Mouse (Mus musculus) forebrain, postnatal 0 days (tissue): ENCODE measurements around the gene Fam57b. TPM values are rescaled to one million over a fixed set of nuclear protein-coding genes. Genes with fewer than 3 reads are reported as not detected.
A peak's percentile ranks its signal among the peaks of the same experiment; 100 is the strongest.
"Not testable (repeated sequence)": the region's sequence is repeated elsewhere in the genome, so short reads cannot be mapped to it uniquely, and the experiment has no call there.

Source experiments
- ATAC-seq: fragments of 200-750 bp; cut with Nextera tagmentation; 2 replicates; pipeline ENCODE4 v1.8.0; 2017; ENCODE audit warnings: mild to moderate bottlenecking, moderate library complexity
- DNase-seq: peaks from one replicate; pipeline ENCODE4 v3.0.0-alpha.2; 2015
- H3K27ac ChIP-seq: fragments of 300-500 bp; sonication (generic); 2 replicates; pipeline ENCODE4 v1.5.1; 2014; ENCODE audit warnings: low read depth, mild to moderate bottlenecking, antibody characterized with exemption, low read length, moderate library complexity, mixed read lengths
- H3K27me3 ChIP-seq: fragments of 300-500 bp; sonication (generic); 2 replicates; pipeline ENCODE4 v1.6.1; 2014; ENCODE audit warnings: mild to moderate bottlenecking, low read length, mixed read lengths; ENCODE audit not compliant: insufficient read depth
- H3K36me3 ChIP-seq: fragments of 300-500 bp; sonication (generic); 2 replicates; pipeline ENCODE4 v1.6.1; 2014; ENCODE audit warnings: mild to moderate bottlenecking, moderate library complexity; ENCODE audit not compliant: insufficient read depth
- H3K4me1 ChIP-seq: fragments of 300-500 bp; sonication (generic); 2 replicates; pipeline ENCODE4 v1.6.1; 2014; ENCODE audit warnings: antibody characterized with exemption; ENCODE audit not compliant: insufficient read depth
- H3K4me2 ChIP-seq: fragments of 300-500 bp; sonication (generic); 2 replicates; pipeline ENCODE4 v1.6.1; 2014; ENCODE audit warnings: low read depth, mild to moderate bottlenecking, moderate library complexity
- H3K4me3 ChIP-seq: fragments of 300-500 bp; sonication (generic); 2 replicates; pipeline ENCODE4 v1.5.1; 2014; ENCODE audit warnings: low read depth, low read length, mixed read lengths
- H3K9ac ChIP-seq: fragments of 300-500 bp; sonication (generic); 2 replicates; pipeline ENCODE4 v1.6.1; 2014; ENCODE audit warnings: mild to moderate bottlenecking
- H3K9me3 ChIP-seq: fragments of 300-500 bp; sonication (generic); 2 replicates; pipeline ENCODE4 v1.6.1; 2016; ENCODE audit warnings: low read length
- CTCF ChIP-seq: sonication (generic); IDR thresholded peaks from 2 replicates; pipeline ENCODE4 v1.5.1; 2016; ENCODE audit warnings: antibody characterized with exemption, control low read depth, low read depth
- WGBS: fragments of 180-500 bp; shearing (Covaris S2); extraction: QIAGEN DNeasy Blood & Tissue Kit; methylation state at CpG from one replicate; pipeline ENCODE4 v1.1.7; 2014; 5-methylcytosine and 5-hydroxymethylcytosine counted together
- polyA plus RNA-seq: library from polyadenylated mRNA; unstranded; fragments of >200 nt; fragmentation: Nextera tagmentation; extraction: Ambion mirVana; gene quantifications from 2 replicates; pipeline ENCODE4 v1.2.1, GENCODE M21; 2015
- total RNA-seq: library from RNA; depleted of rRNA; stranded (reverse); fragments of >200 nt; gene quantifications from 2 replicates; pipeline ENCODE4 v1.2.3, GENCODE M21; 2014

The Fam57b gene
- total and polyA plus RNA-seq, 2 experiments from 2014 or later: 34.4 to 42.6 TPM

DNA sequence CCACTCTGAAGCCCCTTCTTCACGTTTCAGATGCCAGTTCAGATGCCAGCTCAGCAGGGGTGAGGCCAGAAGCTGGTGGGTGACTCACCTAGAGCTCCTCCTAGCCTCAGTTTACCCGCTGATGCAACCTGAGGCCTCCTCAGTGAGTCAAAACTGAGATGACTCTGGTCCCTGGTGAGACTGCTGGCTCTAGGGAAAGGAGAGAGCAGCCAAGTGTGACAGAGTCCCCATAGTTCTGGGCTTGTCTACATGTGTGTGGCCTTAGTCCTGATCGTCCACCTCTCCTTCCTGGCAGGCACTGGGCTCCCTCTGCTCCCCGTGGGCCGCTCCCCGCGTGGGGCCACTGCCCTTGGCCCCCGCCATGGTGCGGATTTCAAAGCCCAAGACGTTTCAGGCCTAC, 20.0 kb upstream of the Fam57b start:
- Histone ChIP-seq H3K4me3 (peak overlapping the region; percentile 63), H3K9me3 (no peaks in the 10 kb centered on the region), H3K27me3 (no peaks in the 10 kb centered on the region), H3K27ac (peak overlapping the region; percentile 87), H3K36me3 (peaks cover 12% of the 10 kb centered on the region), H3K4me2 (peak overlapping the region; percentile 93), H3K4me1 (peaks cover 20% of the 10 kb centered on the region), H3K9ac (peak overlapping the region; percentile 96)
- ATAC-seq (no peak), DNase-seq (peak; percentile 33)
- no peak for TF ChIP-seq CTCF
- WGBS: 46% methylated on average over 10 of the region's 10 CpGs

DNA sequence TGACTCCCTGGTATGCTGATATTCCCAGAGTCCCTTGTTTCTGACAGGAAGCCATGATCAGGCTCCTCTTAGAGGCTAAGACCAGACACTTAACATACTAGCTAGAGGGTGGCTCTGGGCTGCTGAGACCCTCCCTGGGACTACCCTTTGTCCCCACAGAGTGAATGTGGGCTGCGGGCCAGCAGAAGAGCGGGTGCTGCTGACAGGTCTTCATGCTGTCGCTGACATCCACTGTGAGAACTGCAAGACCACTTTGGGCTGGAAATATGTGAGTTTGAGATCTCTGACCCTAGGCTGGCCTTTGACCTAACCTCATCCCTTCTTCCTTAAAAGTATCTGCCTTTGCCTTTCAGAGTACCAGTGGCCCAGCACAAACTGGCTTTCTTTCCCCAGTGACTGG, 19.3 kb upstream of the Fam57b start:
- no peak overlapping the region for H3K27ac ChIP-seq
- H3K27me3 ChIP-seq: no peaks in the 10 kb centered on the region
- no peak overlapping the region for H3K4me3 ChIP-seq
- ATAC-seq (no peak), DNase-seq (no peak)
- H3K36me3 ChIP-seq: peaks cover 10% of the 10 kb centered on the region; the same call in 1 of the 2 replicates
- TF ChIP-seq CTCF: no peak
- peak overlapping the region; percentile 93 for H3K4me2 ChIP-seq
- peak overlapping the region; percentile 96; the same call in 1 of the 2 replicates for H3K9ac ChIP-seq
- H3K4me1 ChIP-seq: peaks cover 20% of the 10 kb centered on the region
- 84% methylated on average over 3 of the region's 3 CpGs for whole genome bisulfite sequencing
- H3K9me3 ChIP-seq: no peaks in the 10 kb centered on the region

DNA sequence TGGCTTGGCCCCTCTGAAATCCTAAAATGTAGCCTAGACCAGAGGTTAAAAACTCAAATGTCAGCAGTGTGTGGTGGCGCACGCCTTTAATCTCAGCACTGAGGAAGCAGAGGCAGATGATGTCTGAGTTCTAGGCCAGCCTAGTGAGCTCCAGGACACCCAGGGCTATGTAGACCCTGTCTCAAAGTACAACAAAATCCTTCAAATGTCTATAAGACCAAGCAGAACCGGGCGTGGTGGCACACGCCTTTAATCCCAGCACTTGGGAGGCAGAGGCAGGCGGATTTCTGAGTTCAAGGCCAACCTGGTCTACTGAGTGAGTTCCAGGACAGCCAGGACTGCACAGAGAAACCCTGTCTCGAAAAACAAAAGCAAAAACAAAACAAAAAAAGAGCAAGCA, 18.4 kb upstream of the Fam57b start:
- Histone ChIP-seq H3K36me3 (peaks cover 16% of the 10 kb centered on the region), H3K27ac (0 out of 2 replicates have a peak overlapping the region, but pooled peaks have one; percentile 83), H3K4me1 (peaks cover 20% of the 10 kb centered on the region)
- not testable (repeated sequence) for H3K9me3 ChIP-seq, H3K4me3 ChIP-seq, DNase-seq, ATAC-seq, H3K9ac ChIP-seq, H3K27me3 ChIP-seq, H3K4me2 ChIP-seq
- 92% methylated on average over 7 of the region's 7 CpGs for WGBS

DNA sequence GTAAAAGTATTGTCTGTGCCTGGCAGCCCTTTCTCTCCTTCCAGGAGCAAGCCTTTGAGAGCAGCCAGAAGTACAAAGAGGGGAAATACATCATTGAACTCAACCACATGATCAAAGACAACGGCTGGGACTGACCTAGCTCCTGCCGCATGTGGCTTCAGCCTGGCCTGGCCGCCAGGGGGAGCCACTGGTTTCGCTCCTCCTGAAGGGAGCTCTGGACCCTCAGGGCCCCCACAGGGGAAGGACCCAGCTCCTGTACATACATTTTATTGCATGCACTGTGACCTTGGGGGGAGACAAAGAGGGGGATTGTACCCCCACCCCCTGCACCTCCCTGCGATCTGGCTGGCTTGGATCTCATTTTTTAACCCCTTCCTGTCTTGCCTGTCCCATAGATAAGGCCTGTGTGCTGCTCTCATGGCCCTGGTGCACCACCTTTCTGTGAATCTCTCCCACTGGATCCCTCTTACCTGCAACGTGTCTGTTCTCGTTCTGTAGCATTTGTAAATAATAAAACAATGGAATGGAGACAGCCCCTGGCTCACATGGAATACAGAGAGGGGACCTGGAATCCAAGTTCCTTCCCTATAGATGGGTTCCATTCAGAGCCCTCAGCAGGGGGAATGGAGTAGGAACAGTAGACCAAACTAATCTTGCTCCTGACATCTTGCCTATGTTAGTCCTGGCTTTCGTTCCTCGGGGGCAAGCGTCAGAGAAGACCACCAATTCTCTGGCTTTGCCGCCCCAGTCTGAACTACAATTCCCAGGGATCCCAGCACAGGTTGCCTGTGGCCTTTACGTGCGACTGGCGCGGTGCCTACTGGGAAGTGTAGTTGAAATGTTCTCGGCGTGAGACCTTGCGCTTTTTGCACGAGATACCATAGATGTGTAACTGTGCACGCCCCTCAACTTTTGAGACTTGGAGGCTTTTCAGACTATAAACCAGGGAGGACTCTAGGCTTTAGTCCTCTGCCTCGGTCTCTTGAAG, 17.2 kb upstream of the Fam57b start:
- H3K4me3 ChIP-seq: peak overlapping the region; percentile 41
- peak; percentile 82 for ATAC-seq
- peak overlapping the region; percentile 86 for H3K4me2 ChIP-seq
- H3K9ac ChIP-seq: peak overlapping the region; percentile 57
- H3K9me3 ChIP-seq: no peaks in the 10 kb centered on the region
- peaks cover 20% of the 10 kb centered on the region for H3K4me1 ChIP-seq
- 2% methylated on average over 21 of the region's 21 CpGs for WGBS
- peak; percentile 91 for TF ChIP-seq CTCF
- peak; percentile 95 for DNase-seq
- peak overlapping the region; percentile 83 for H3K27ac ChIP-seq
- H3K36me3 ChIP-seq: peaks cover 27% of the 10 kb centered on the region
- H3K27me3 ChIP-seq: no peaks in the 10 kb centered on the region

DNA sequence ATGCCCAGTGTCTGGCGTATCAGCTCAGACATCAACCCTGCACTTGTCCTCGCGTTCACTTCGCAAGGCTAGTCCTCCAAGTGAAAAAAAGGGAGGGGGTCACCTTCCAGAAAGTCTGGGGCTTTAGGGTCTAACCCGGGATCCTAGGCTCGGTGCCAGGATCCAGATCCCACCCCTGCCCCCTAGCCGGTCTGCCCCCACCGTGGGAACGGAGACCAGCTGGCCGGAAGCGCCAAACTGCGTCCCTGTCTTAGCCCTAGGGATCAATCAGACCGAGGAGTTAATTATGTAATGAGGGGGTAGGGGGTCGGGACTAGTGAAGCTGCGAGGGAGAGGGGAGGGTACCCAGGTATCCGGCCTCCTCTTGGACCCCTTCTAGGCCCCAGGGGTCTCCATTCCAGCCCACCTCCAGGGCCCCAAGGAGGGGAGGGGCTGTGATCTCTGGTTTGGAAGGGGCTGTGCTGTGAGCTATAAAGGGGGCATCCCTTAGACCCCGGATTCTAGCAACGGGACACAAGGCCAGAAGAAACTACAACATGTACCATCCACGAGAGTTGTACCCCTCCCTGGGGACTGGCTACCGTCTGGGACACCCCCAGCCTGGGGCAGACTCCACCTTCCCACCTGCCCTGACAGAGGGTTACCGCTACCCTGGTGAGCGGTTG, 16.4 kb upstream of the Fam57b start, which contains the start of gene Tbx6:
TSS of gene Tbx6 (plus strand) at position 513 of the 665 bp plus-strand sequence.
- no peak for TF ChIP-seq CTCF
- 9% methylated on average over 22 of the region's 22 CpGs for WGBS
- ATAC-seq: no peak
- peaks cover 18% of the 10 kb centered on the region for H3K4me1 ChIP-seq
- H3K9me3 ChIP-seq: no peaks in the 10 kb centered on the region
- H3K4me2 ChIP-seq: peak within 1 kb of the TSS; percentile 86
- peak within 1 kb of the TSS; percentile 83 for H3K27ac ChIP-seq
- H3K27me3 ChIP-seq: no peaks in the 10 kb centered on the region
- H3K9ac ChIP-seq: peak within 1 kb of the TSS; percentile 57
- H3K36me3 ChIP-seq: peaks cover 35% of the 10 kb centered on the region
- H3K4me3 ChIP-seq: peak within 1 kb of the TSS; percentile 41
- DNase-seq: no peak

DNA sequence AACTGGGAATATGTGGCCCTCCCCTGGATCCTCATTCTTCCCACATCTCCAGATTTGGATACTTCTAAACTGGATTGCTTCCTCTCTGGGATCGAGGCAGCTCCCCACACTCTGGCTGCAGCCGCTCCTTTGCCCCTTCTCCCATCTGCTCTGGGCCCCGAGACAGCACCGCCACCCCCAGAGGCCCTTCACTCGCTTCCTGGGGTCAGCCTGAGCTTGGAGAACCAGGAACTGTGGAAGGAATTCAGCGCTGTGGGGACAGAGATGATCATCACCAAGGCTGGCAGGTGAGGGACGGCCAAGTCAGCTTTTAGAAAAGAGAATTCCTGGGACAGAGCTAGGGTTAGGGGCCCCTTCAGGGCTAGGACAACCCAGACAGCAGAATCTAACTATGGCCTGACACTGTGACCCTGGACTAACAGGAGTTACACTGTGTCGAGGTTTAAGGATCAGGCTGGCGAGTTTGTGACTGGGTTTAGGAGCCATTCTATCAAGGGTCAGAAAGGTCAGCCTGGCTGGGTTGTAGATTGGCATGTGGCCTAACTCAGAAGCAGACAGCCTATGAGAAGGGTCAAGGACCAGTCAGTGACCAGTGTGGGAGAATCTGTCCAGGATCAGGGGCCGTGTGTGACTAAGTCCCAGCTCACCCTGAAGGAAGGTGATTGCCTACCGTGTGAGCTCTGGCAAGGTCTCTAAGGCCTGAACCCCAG, 15.7 kb upstream of the Fam57b start:
- H3K4me1 ChIP-seq: peaks cover 15% of the 10 kb centered on the region
- ATAC-seq (no peak), DNase-seq (no peak)
- 0 out of 2 replicates have a peak overlapping the region, but pooled peaks have one; percentile 3 for H3K9ac ChIP-seq
- H3K27me3 ChIP-seq: no peaks in the 10 kb centered on the region
- H3K36me3 ChIP-seq: peaks cover 42% of the 10 kb centered on the region
- WGBS: 47% methylated on average over 11 of the region's 11 CpGs
- no peaks in the 10 kb centered on the region for H3K9me3 ChIP-seq
- no peak for TF ChIP-seq CTCF
- no peak overlapping the region for H3K27ac ChIP-seq
- H3K4me3 ChIP-seq: no peak overlapping the region
- peak overlapping the region; percentile 86; the same call in 1 of the 2 replicates for H3K4me2 ChIP-seq
